Mouse (Mus musculus) C2C12 (cell line): ENCODE measurements around the gene Adgrb3.

ENCODE experiments used
- CEBPB ChIP-seq: IDR thresholded peaks from one replicate; pipeline ENCODE4 v1.6.1; 2011; ENCODE audit warnings: low read depth, mild to moderate bottlenecking, control low read depth, moderate library complexity
- CTCF ChIP-seq: IDR thresholded peaks from one replicate; pipeline ENCODE4 v1.5.1; 2011; ENCODE audit not compliant: control insufficient read depth, insufficient read depth, insufficient read length
- FOSL1 ChIP-seq: IDR thresholded peaks from one replicate; pipeline ENCODE4 v1.8.0; 2011; ENCODE audit warnings: mild to moderate bottlenecking, low read length; ENCODE audit not compliant: poor library complexity, insufficient read depth, severe bottlenecking
- MAX ChIP-seq: IDR thresholded peaks from one replicate; pipeline ENCODE4 v1.6.1; 2011; ENCODE audit warnings: mild to moderate bottlenecking, control low read depth
- MYOD1 ChIP-seq: IDR thresholded peaks from one replicate; pipeline ENCODE4 v1.6.1; 2011; ENCODE audit warnings: low read depth; ENCODE audit not compliant: control insufficient read depth, insufficient read length
- MYOG ChIP-seq: IDR thresholded peaks from one replicate; pipeline ENCODE4 v1.6.1; 2011; ENCODE audit not compliant: control insufficient read depth, insufficient read length; ENCODE audit errors: extremely low read depth
- USF1 ChIP-seq: IDR thresholded peaks from one replicate; pipeline ENCODE4 v1.6.1; 2011; ENCODE audit warnings: low read depth, mild to moderate bottlenecking, control low read depth, moderate library complexity

GRCm38 (mm10) chr1:25242436-25242835 is 587.1 kb downstream of the Adgrb3 start:
- TF ChIP-seq CTCF (no peak), MAX (no peak), USF1 (no peak), FOSL1 (no peak), MYOG (no peak), CEBPB (no peak), MYOD1 (no peak)
